Comparison of ENCODE assay signal across 8 mouse cellular contexts in the genomic region with DNA sequence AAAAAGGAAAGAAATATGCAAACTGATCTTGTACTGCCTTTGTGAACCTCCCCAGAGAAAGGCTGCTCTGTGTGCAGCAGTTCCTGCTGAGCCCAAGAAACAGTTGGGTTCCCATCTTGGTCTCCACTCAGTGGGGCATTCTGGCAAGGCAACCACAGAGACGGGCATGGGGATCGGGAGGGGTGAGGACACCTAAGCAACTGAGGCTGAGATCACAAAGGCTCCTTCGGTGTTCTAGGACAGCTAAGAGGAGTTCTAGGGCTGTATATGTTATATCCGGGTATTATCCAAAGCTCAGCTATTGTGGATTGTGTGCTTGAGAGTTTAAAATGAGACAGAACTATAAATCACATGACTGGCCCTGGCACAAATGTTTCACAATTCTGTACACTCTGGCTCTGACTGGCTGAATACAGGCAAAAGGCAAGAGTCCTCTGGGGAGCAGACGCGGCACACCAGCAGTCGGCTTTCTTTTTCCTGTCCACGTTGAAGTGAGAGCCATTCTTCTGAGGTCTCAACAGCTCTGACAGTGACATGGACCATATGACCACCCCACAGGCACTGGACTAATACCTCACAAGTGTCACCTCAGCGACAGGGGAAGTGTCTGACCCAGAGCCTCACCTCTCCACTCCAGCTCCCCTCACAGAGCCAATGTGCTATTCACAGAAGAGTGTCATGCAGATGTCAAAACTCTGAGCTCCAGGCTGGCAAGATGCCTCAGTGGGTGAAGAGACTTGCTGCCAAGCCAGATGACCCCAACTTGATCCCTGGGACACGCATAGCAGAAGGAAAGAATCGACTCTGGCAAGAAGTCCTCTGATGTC.
DNase-seq lines count a peak whose midpoint lies in the region; ATAC-seq lines count a peak whose summit lies in the region.
"Had no signal": no experiment of that assay in that cellular context is flagged by ENCODE, and none has a peak within 500 bp of the region (broad histone marks: within the 10 kb centered on the region; RNA-seq: fewer than 3 reads in every experiment).

No protein-coding gene starts in this region.

- ATAC-seq in heart, embryonic 15.5 days (replicated peaks; ENCODE audit: insufficient number of reproducible peaks, insufficient read depth, low FRiP score, low read depth) = peak; percentile 85
- no peak for ATAC-seq in megakaryocyte, adult 5-6 weeks (ENCODE audit: poor library complexity, severe bottlenecking)

- no peaks in the 10 kb centered on the region for H3K27me3 ChIP-seq in heart, embryonic 15.5 days

- no peak overlapping the region for H3K9ac ChIP-seq in heart, embryonic 15.5 days

- no peaks in the 10 kb centered on the region for H3K9me3 ChIP-seq in heart, embryonic 15.5 days (replicated peaks)

- 24% methylated on average over 11 of the region's 11 CpGs for WGBS in heart, embryonic 15.5 days

- H3K36me3 ChIP-seq in heart, embryonic 15.5 days = no peaks in the 10 kb centered on the region

- H3K4me2 ChIP-seq in heart, embryonic 15.5 days = 0 out of 2 replicates have a peak overlapping the region, but pooled peaks have one; percentile 0

- peaks cover 74% of the 10 kb centered on the region for H3K4me1 ChIP-seq in heart, embryonic 15.5 days (replicated peaks)

- DNase-seq in MN1 (ENCODE audit: low spot score) = peak; percentile 29
- peak; percentile 53 for DNase-seq in adrenal gland, adult 8-10 months
- DNase-seq in kidney, postnatal 36 days = peak; percentile 32 to 60
- DNase-seq in urinary bladder, adult 18-20 months (ENCODE audit: low spot score in 2 of 2) = no peak
- DNase-seq in natural killer cell, adult 2 months (ENCODE audit: low spot score in 2 of 2) = no peak
- DNase-seq: midbrain, embryonic 14.5 days had no signal

- H3K27ac ChIP-seq in heart, embryonic 15.5 days = peak overlapping the region; percentile 81

- no peak overlapping the region for H3K4me3 ChIP-seq in heart, embryonic 15.5 days

Comparison
In these comparisons a context has a peak if more than half of its experiments do, and no peak if none do; other contexts are left out.
1. DNase-seq: peak in MN1 (single experiment), adrenal gland, adult 8-10 months (single experiment) and kidney, postnatal 36 days (2 of 2); none in urinary bladder, adult 18-20 months (0 of 2) and natural killer cell, adult 2 months (0 of 2).